Mouse (Mus musculus): ENCODE data around the gene Fam155a. TPM values are rescaled to one million over a fixed set of nuclear protein-coding genes. Genes with fewer than 3 reads are reported as not detected.

Gene Fam155a
- polyA plus RNA-seq, 1 experiment from 2014 or later: 18.9 TPM

DNA sequence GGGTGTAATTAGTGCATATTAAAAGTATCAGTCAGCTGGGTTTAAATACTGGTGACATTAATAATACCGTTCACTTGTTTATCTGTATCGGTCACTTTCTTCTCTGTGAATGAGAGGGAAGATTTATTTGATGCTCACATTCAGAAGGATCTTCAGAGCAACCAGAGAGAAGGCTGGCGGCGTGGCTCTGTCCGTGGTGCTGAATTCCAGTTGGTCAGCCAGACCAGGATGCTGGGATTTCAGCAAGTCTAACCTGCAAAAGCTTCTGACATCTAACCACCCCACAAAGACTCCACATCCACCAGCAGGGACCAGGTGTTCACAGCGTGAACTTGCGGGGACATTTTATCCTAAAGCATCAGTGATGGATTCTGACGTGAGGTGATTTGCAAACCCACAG is 461.5 kb downstream of the Fam155a start:
- Histone ChIP-seq H3K27ac (replicated peaks) (no peak overlapping the region), H3K27me3 (no peaks in the 10 kb centered on the region), H3K4me1 (0 out of 2 replicates have a peak, but pooled peaks cover under 1% of the 10 kb centered on the region), H3K36me3 (no peaks in the 10 kb centered on the region), H3K9ac (replicated peaks) (no peak overlapping the region), H3K9me3 (no peaks in the 10 kb centered on the region), H3K4me2 (replicated peaks) (no peak overlapping the region), H3K4me3 (no peak overlapping the region)
- 36% methylated on average over 8 of the region's 8 CpGs for WGBS
- no peak for ATAC-seq (replicated peaks)

DNA sequence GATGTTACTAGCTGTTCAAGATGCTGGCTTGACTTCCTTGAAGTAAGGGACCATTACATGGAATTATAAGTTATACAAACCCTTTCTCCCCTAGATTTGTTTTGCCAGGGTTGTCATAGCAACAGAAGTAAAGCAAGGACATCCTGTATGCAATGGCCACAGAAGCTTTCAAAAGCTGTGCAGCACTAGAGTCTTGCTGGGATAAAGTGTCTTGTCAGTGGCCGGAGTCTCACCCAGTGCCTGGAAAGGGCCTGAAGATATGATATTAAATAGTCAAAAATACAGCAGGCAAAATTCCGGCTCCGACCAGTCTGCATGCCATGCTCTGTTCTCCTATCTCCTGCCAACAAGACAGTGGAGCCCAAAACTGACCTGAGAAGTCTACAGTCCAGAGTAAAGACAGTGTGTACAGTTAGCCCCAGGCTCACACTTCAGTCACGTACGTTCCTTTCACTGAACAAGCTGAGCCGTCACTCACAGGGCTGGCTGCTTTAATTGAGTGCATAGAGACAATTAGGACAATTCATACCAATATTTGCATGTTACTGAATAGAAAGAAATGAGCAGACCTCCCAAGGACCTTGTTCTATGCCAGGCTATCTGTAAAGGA is 467.3 kb downstream of the Fam155a start:
- Histone ChIP-seq H3K9ac (replicated peaks) (no peak overlapping the region), H3K4me2 (replicated peaks) (no peak overlapping the region), H3K36me3 (no peaks in the 10 kb centered on the region), H3K27ac (replicated peaks) (no peak overlapping the region), H3K9me3 (no peaks in the 10 kb centered on the region), H3K4me3 (no peak overlapping the region), H3K27me3 (no peaks in the 10 kb centered on the region), H3K4me1 (peaks cover 9% of the 10 kb centered on the region)
- 46% methylated on average over 6 of the region's 6 CpGs for WGBS
- ATAC-seq (replicated peaks): no peak

GRCm38 (mm10) chr8:9295046-9295445 is 475.9 kb downstream of the Fam155a start:
- Histone ChIP-seq H3K36me3 (no peaks in the 10 kb centered on the region), H3K27me3 (no peaks in the 10 kb centered on the region), H3K9me3 (no peaks in the 10 kb centered on the region), H3K4me3 (no peak overlapping the region), H3K27ac (replicated peaks) (no peak overlapping the region), H3K4me2 (replicated peaks) (no peak overlapping the region), H3K4me1 (no peaks in the 10 kb centered on the region), H3K9ac (replicated peaks) (no peak overlapping the region)
- 54% methylated on average over 2 of the region's 2 CpGs for WGBS
- ATAC-seq (replicated peaks): no peak

DNA sequence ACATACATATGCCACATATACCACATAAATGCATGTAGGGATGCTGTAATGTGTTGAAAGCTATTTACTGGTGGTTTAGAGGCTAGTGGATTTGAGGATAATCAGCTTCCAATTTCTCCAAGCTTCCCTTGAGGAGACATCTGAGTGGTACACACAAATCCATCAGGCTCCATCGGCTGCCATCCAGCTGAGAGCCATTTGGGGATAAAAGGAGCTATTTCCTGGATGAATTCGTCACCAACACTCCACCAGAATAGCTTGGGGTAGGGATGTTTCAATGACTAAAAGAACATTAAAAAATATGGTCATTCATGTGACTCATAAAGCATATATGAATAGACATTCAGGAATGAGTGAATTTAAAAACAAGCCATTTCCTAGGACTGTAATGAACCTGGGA is 478.4 kb downstream of the Fam155a start:
- H3K27me3 ChIP-seq: no peaks in the 10 kb centered on the region
- no peak overlapping the region for H3K4me3 ChIP-seq
- H3K9me3 ChIP-seq: no peaks in the 10 kb centered on the region
- ATAC-seq (replicated peaks): no peak
- H3K9ac ChIP-seq (replicated peaks): no peak overlapping the region
- H3K4me2 ChIP-seq (replicated peaks): no peak overlapping the region
- H3K4me1 ChIP-seq: no peaks in the 10 kb centered on the region
- WGBS: 68% methylated on average over 2 of the region's 2 CpGs
- H3K27ac ChIP-seq (replicated peaks): no peak overlapping the region
- no peaks in the 10 kb centered on the region for H3K36me3 ChIP-seq

DNA sequence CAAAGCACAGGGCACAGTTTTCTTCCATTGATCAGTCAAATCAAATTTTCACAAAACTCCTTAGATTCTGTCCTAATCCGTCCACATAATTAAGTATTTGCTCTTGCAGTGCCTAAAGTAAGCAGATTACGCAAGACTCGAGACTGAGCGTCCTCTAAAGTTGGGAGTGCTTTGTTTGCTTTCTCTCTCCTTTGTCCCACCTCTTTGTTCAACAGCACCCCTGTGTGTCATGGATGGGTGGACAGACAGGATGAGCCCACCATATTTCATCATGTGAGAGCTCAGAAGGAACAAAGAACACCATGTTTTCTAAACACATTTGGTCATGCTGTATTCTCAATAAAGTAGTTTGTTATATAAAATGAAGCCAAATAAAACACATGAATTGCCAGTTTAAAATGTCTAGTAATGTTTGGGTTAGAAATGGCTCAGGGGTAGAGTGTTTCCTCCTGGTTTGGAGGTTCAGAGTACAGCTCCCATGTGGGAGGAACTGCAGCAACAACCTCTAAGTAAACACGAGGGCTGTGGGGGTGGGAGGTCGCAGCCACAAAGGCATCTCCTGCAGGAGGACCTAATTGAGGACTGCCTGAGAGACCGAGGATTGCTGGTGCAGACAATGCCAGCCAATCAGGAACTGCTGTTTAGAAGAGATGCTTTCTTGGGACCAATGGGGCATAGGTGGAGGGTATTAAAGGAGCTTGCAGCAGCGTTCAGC is 482.8 kb downstream of the Fam155a start:
- no peak for ATAC-seq (replicated peaks)
- Histone ChIP-seq H3K4me1 (no peaks in the 10 kb centered on the region), H3K9me3 (no peaks in the 10 kb centered on the region), H3K27me3 (no peaks in the 10 kb centered on the region), H3K9ac (replicated peaks) (no peak overlapping the region), H3K4me3 (no peak overlapping the region), H3K4me2 (replicated peaks) (no peak overlapping the region), H3K27ac (replicated peaks) (no peak overlapping the region), H3K36me3 (no peaks in the 10 kb centered on the region)
- 19% methylated on average over 8 of the region's 8 CpGs for WGBS

DNA sequence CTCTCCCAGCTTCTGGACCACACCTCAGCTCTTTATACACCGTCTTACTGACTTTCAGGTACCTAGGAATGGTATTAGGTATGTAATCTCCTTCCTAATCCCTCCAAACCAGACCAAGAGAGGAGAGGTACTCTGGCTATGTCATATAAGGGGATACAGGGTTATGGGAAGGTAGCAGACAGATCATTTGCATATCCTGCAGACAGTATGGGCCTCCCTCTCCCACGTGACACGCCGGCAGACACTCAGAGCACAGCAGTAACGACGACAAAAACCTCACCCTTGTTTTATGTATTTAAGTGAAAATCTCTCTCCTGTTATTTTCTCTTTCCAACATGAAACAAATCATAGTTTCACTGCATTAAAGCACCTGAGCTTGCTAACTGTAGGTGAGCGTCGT is 496.8 kb downstream of the Fam155a start:
- Histone ChIP-seq H3K4me3 (no peak overlapping the region), H3K27me3 (no peaks in the 10 kb centered on the region), H3K9me3 (no peaks in the 10 kb centered on the region), H3K9ac (replicated peaks) (no peak overlapping the region), H3K4me2 (replicated peaks) (no peak overlapping the region), H3K27ac (replicated peaks) (no peak overlapping the region), H3K4me1 (no peaks in the 10 kb centered on the region), H3K36me3 (no peaks in the 10 kb centered on the region)
- 70% methylated on average over 8 of the region's 8 CpGs for WGBS
- no peak for ATAC-seq (replicated peaks)

- no peaks in the 10 kb centered on the region for H3K9me3 ChIP-seq
- H3K4me2 ChIP-seq (replicated peaks): no peak overlapping the region
- no peaks in the 10 kb centered on the region for H3K27me3 ChIP-seq
- no peak for ATAC-seq (replicated peaks)
- H3K4me1 ChIP-seq: no peaks in the 10 kb centered on the region
- no peaks in the 10 kb centered on the region for H3K36me3 ChIP-seq
- 88% methylated on average over 8 of the region's 8 CpGs for WGBS
- H3K9ac ChIP-seq (replicated peaks): no peak overlapping the region
- no peak overlapping the region for H3K4me3 ChIP-seq
- H3K27ac ChIP-seq (replicated peaks): no peak overlapping the region
Measured at GRCm38 (mm10) chr8:9264378-9264777, 506.6 kb downstream of the Fam155a start.

GRCm38 (mm10) chr8:9261527-9261926 is 509.4 kb downstream of the Fam155a start:
- Histone ChIP-seq H3K9me3 (no peaks in the 10 kb centered on the region), H3K4me3 (no peak overlapping the region), H3K4me1 (no peaks in the 10 kb centered on the region), H3K9ac (replicated peaks) (no peak overlapping the region), H3K27ac (replicated peaks) (no peak overlapping the region), H3K27me3 (no peaks in the 10 kb centered on the region), H3K36me3 (no peaks in the 10 kb centered on the region), H3K4me2 (replicated peaks) (no peak overlapping the region)
- WGBS: 37% methylated on average over 8 of the region's 8 CpGs
- ATAC-seq (replicated peaks): no peak

GRCm38 (mm10) chr8:9255316-9255715 is 515.6 kb downstream of the Fam155a start:
- 88% methylated on average over 5 of the region's 5 CpGs for WGBS
- no peak overlapping the region for H3K9ac ChIP-seq (replicated peaks)
- H3K27me3 ChIP-seq: no peaks in the 10 kb centered on the region
- no peaks in the 10 kb centered on the region for H3K4me1 ChIP-seq
- H3K27ac ChIP-seq (replicated peaks): no peak overlapping the region
- ATAC-seq (replicated peaks): no peak
- H3K4me2 ChIP-seq (replicated peaks): no peak overlapping the region
- no peak overlapping the region for H3K4me3 ChIP-seq
- no peaks in the 10 kb centered on the region for H3K36me3 ChIP-seq
- no peaks in the 10 kb centered on the region for H3K9me3 ChIP-seq

GRCm38 (mm10) chr8:9252991-9253390 is 518.0 kb downstream of the Fam155a start:
- no peaks in the 10 kb centered on the region for H3K27me3 ChIP-seq
- no peak overlapping the region for H3K9ac ChIP-seq (replicated peaks)
- no peak for ATAC-seq (replicated peaks)
- no peak overlapping the region for H3K27ac ChIP-seq (replicated peaks)
- 0 out of 2 replicates have a peak, but pooled peaks cover 5% of the 10 kb centered on the region for H3K4me1 ChIP-seq
- no peak overlapping the region for H3K4me3 ChIP-seq
- 79% methylated on average over 4 of the region's 4 CpGs for WGBS
- H3K9me3 ChIP-seq: no peaks in the 10 kb centered on the region
- no peaks in the 10 kb centered on the region for H3K36me3 ChIP-seq
- no peak overlapping the region for H3K4me2 ChIP-seq (replicated peaks)

DNA sequence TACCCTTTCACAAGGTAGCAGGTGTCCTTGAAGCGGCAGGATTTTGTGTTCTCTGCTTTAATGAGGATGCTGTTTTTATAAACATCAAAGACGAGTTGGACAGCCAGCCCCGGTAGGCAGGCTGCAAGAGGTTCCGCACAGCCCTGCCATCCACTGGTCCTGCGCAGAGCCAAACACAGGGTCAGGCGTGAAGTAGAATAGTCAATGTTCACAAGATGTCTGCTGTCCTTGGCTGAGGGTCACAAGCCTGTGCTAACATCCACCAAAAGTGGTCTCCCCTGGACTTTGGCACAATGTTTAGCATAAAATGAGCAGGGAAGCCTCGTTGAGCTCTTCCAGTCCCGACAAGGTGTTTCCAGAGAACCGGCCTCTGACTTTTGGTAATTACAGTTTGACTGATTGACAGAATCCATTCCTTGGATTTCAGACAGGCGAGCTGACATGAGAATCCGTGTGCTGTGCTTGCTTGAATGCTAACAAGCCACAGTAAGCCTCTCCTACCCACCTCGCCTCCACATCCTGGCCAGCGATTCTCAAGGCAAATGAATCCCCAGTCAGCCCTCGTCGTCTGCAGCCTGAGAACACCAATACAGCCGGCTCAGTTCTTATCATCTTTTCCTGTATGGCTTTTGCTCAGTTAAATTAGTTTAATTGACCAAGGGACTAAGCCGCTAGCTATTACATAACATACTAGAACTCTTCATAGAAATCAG is 522.7 kb downstream of the Fam155a start:
- Histone ChIP-seq H3K36me3 (no peaks in the 10 kb centered on the region), H3K27ac (replicated peaks) (no peak overlapping the region), H3K27me3 (no peaks in the 10 kb centered on the region), H3K9ac (replicated peaks) (no peak overlapping the region), H3K4me3 (no peak overlapping the region), H3K4me1 (peaks cover 12% of the 10 kb centered on the region), H3K4me2 (replicated peaks) (no peak overlapping the region), H3K9me3 (no peaks in the 10 kb centered on the region)
- WGBS: 55% methylated on average over 17 of the region's 17 CpGs
- ATAC-seq (replicated peaks): no peak

- peaks cover 18% of the 10 kb centered on the region for H3K4me1 ChIP-seq
- no peaks in the 10 kb centered on the region for H3K27me3 ChIP-seq
- H3K9ac ChIP-seq (replicated peaks): no peak overlapping the region
- H3K4me3 ChIP-seq: no peak overlapping the region
- WGBS: 27% methylated on average over 5 of the region's 5 CpGs
- H3K27ac ChIP-seq (replicated peaks): no peak overlapping the region
- ATAC-seq (replicated peaks): no peak
- no peaks in the 10 kb centered on the region for H3K9me3 ChIP-seq
- H3K36me3 ChIP-seq: no peaks in the 10 kb centered on the region
- H3K4me2 ChIP-seq (replicated peaks): no peak overlapping the region
Measured at GRCm38 (mm10) chr8:9245994-9246393, 525.0 kb downstream of the Fam155a start.

All from forebrain, embryonic 15.5 days (tissue).